In genomic region chr3:89089882-89090591, GRCm38 (mm10) we compare ENCODE assay signal across 8 mouse cellular contexts. TPM values are rescaled to one million over a fixed set of nuclear protein-coding genes. Genes with fewer than 3 reads are reported as not detected.
DNase-seq lines count a peak whose midpoint lies in the region; ATAC-seq and TF ChIP-seq lines count a peak whose summit lies in the region.

No protein-coding gene starts in this region.

- H3K9me3 ChIP-seq in forebrain, embryonic 13.5 days (replicated peaks), result no peaks in the 10 kb centered on the region
- H3K9me3 ChIP-seq in heart, postnatal 0 days (replicated peaks; ENCODE audit: control insufficient read depth, low read length), result no peaks in the 10 kb centered on the region
- no peaks in the 10 kb centered on the region for H3K9me3 ChIP-seq in liver, embryonic 15.5 days (replicated peaks)
- no peaks in the 10 kb centered on the region for H3K9me3 ChIP-seq in neural tube, embryonic 12.5 days

- DNase-seq in ES-CJ7 (ENCODE audit: low read depth, low spot score), result peak; percentile 91
- peak; percentile 87 for DNase-seq in heart, postnatal 0 days (ENCODE audit: low spot score)
- DNase-seq in kidney, postnatal 4 days, result peak; percentile 84 to 90

- H3K9ac ChIP-seq in forebrain, embryonic 13.5 days, result peak overlapping the region; percentile 85
- H3K9ac ChIP-seq in heart, postnatal 0 days (replicated peaks; ENCODE audit: low read depth, low read length), result peak overlapping the region; percentile 59
- peak overlapping the region; percentile 72 for H3K9ac ChIP-seq in liver, embryonic 15.5 days
- peak overlapping the region; percentile 78 for H3K9ac ChIP-seq in neural tube, embryonic 12.5 days

- peak overlapping the region; percentile 61 for H3K4me3 ChIP-seq in forebrain, embryonic 13.5 days
- H3K4me3 ChIP-seq in heart, postnatal 0 days (ENCODE audit: low read depth, low read length), result peak overlapping the region; percentile 70
- H3K4me3 ChIP-seq in liver, embryonic 15.5 days (replicated peaks), result peak overlapping the region; percentile 68
- peak overlapping the region; percentile 65 for H3K4me3 ChIP-seq in neural tube, embryonic 12.5 days
- H3K4me3 ChIP-seq in testis, adult 2 months (ENCODE audit: control insufficient read depth, low read depth, low read length), result peak overlapping the region; percentile 85

- H3K4me1 ChIP-seq in forebrain, embryonic 13.5 days, result peaks cover 52% of the 10 kb centered on the region
- H3K4me1 ChIP-seq in heart, postnatal 0 days (ENCODE audit: control insufficient read depth, insufficient read depth), result peaks cover 9% of the 10 kb centered on the region; the same call in 1 of the 2 replicates
- H3K4me1 ChIP-seq in liver, embryonic 15.5 days (replicated peaks), result peaks cover 66% of the 10 kb centered on the region
- H3K4me1 ChIP-seq in neural tube, embryonic 12.5 days, result peaks cover 47% of the 10 kb centered on the region
- H3K4me1 ChIP-seq in testis, adult 2 months (ENCODE audit: control insufficient read depth, insufficient read depth, low read length), result peaks cover 37% of the 10 kb centered on the region

- no peak for TF ChIP-seq CTCF in heart, postnatal 0 days (IDR thresholded peaks at IDR 0.05; ENCODE audit: low read depth)
- TF ChIP-seq CTCF in testis, adult 2 months (IDR thresholded peaks at IDR 0.05; ENCODE audit: control insufficient read depth, insufficient read depth, insufficient replicate concordance, low read depth, low read length), result peak; percentile 7; the same call in 1 of the 2 replicates

- no peak for TF ChIP-seq EP300 in heart, postnatal 0 days (IDR thresholded peaks at IDR 0.05; ENCODE audit: low read depth)

- 0 out of 2 replicates have a peak overlapping the region, but pooled peaks have one; percentile 54 for H3K27ac ChIP-seq in forebrain, embryonic 13.5 days
- peak overlapping the region; percentile 36 for H3K27ac ChIP-seq in heart, postnatal 0 days (ENCODE audit: low read depth)
- peak overlapping the region; percentile 74 for H3K27ac ChIP-seq in liver, embryonic 15.5 days (replicated peaks)
- H3K27ac ChIP-seq in neural tube, embryonic 12.5 days, result peak overlapping the region; percentile 50; the same call in 1 of the 2 replicates
- H3K27ac ChIP-seq in testis, adult 2 months (ENCODE audit: control insufficient read depth, insufficient read depth, low read depth, low read length), result no peak overlapping the region

- peaks cover 28% of the 10 kb centered on the region for H3K27me3 ChIP-seq in forebrain, embryonic 13.5 days
- H3K27me3 ChIP-seq in heart, postnatal 0 days (ENCODE audit: control insufficient read depth, insufficient read depth, low read length), result peaks cover 27% of the 10 kb centered on the region
- peaks cover 47% of the 10 kb centered on the region for H3K27me3 ChIP-seq in liver, embryonic 15.5 days
- peaks cover 13% of the 10 kb centered on the region for H3K27me3 ChIP-seq in neural tube, embryonic 12.5 days (replicated peaks)
- no peaks in the 10 kb centered on the region; the same call in 1 of the 2 replicates for H3K27me3 ChIP-seq in testis, adult 2 months (ENCODE audit: control insufficient read depth, insufficient read depth, low read length)

- peak; percentile 39; the same call in 1 of the 2 replicates for TF ChIP-seq POLR2A in testis, adult 2 months (IDR thresholded peaks at IDR 0.05; ENCODE audit: control insufficient read depth, low read depth, low read length)

- WGBS in forebrain, embryonic 13.5 days, result under 1% methylated on average over 39 of the region's 40 CpGs
- WGBS in heart, postnatal 0 days, result under 1% methylated on average over 38 of the region's 40 CpGs
- WGBS in liver, embryonic 15.5 days (ENCODE audit: insufficient replicate concordance), result under 1% methylated on average over 40 of the region's 40 CpGs
- WGBS in neural tube, embryonic 12.5 days, result under 1% methylated on average over 40 of the region's 40 CpGs

- H3K36me3 ChIP-seq in forebrain, embryonic 13.5 days (ENCODE audit: poor library complexity, severe bottlenecking), result peaks cover 48% of the 10 kb centered on the region
- H3K36me3 ChIP-seq in heart, postnatal 0 days (replicated peaks; ENCODE audit: control insufficient read depth, insufficient read depth, low read length), result peaks cover 11% of the 10 kb centered on the region
- peaks cover 12% of the 10 kb centered on the region for H3K36me3 ChIP-seq in liver, embryonic 15.5 days (replicated peaks)
- H3K36me3 ChIP-seq in neural tube, embryonic 12.5 days, result peaks cover 40% of the 10 kb centered on the region
- H3K36me3 ChIP-seq in testis, adult 2 months (ENCODE audit: control insufficient read depth, insufficient read depth, low read length), result no peaks in the 10 kb centered on the region

- ATAC-seq in cerebellum, adult (ENCODE audit: insufficient number of reproducible peaks, low FRiP score, low TSS enrichment), result peak; percentile 76
- peak; percentile 78 for ATAC-seq in forebrain, embryonic 13.5 days
- ATAC-seq in heart, postnatal 0 days (ENCODE audit: insufficient read depth, low read depth), result peak; percentile 80
- ATAC-seq in liver, embryonic 15.5 days (ENCODE audit: insufficient read depth), result peak; percentile 86
- ATAC-seq in neural tube, embryonic 12.5 days (ENCODE audit: low FRiP score, low read depth), result peak; percentile 54

- H3K4me2 ChIP-seq in forebrain, embryonic 13.5 days, result peak overlapping the region; percentile 93
- peak overlapping the region; percentile 95 for H3K4me2 ChIP-seq in heart, postnatal 0 days (ENCODE audit: low read depth, low read length)
- H3K4me2 ChIP-seq in liver, embryonic 15.5 days, result peak overlapping the region; percentile 100
- peak overlapping the region; percentile 97 for H3K4me2 ChIP-seq in neural tube, embryonic 12.5 days (replicated peaks)

RNA-seq across cellular contexts. Expression of gene Rusc1, which starts 3.1 kb away (rescaled TPM):
- polyA plus RNA-seq in forebrain, embryonic 13.5 days (2015; fragmentation: Nextera tagmentation; extraction: Ambion mirVana), result 38.4 and 40.5 TPM in 2 replicates
- 8.7 and 9.8 TPM in 2 replicates for total RNA-seq in heart, postnatal 0 days (2014; rRNA removed; ENCODE audit: low replicate concordance)
- 8.5 and 8.6 TPM in 2 replicates for polyA plus RNA-seq in heart, postnatal 0 days (2015; fragmentation: Nextera tagmentation; extraction: Ambion mirVana)
- polyA plus RNA-seq in liver, embryonic 15.5 days (2015; fragmentation: Nextera tagmentation; extraction: Ambion mirVana), result 3.0 and 4.0 TPM in 2 replicates
- polyA plus RNA-seq in neural tube, embryonic 12.5 days (2016; fragmentation: Nextera tagmentation; extraction: Ambion mirVana), result 70.2 and 78.8 TPM in 2 replicates
- polyA plus RNA-seq in testis, adult 2 months (2012; rRNA removed), result 7.3 and 9.0 TPM in 2 replicates

RNA-seq across cellular contexts. Expression of gene Gm43738, which starts 10.9 kb away (rescaled TPM):
- not detected in 2 replicates for polyA plus RNA-seq in forebrain, embryonic 13.5 days (2015; fragmentation: Nextera tagmentation; extraction: Ambion mirVana)
- not detected in 2 replicates for total RNA-seq in heart, postnatal 0 days (2014; rRNA removed; ENCODE audit: low replicate concordance)
- not detected in 2 replicates for polyA plus RNA-seq in heart, postnatal 0 days (2015; fragmentation: Nextera tagmentation; extraction: Ambion mirVana)
- polyA plus RNA-seq in liver, embryonic 15.5 days (2015; fragmentation: Nextera tagmentation; extraction: Ambion mirVana), result not detected in 2 replicates
- not detected in 2 replicates for polyA plus RNA-seq in neural tube, embryonic 12.5 days (2016; fragmentation: Nextera tagmentation; extraction: Ambion mirVana)
- not detected in 2 replicates for polyA plus RNA-seq in testis, adult 2 months (2012; rRNA removed)

RNA-seq across cellular contexts. Expression of gene Fdps, which starts 11.7 kb away (rescaled TPM):
- polyA plus RNA-seq in forebrain, embryonic 13.5 days (2015; fragmentation: Nextera tagmentation; extraction: Ambion mirVana), result 315 and 326 TPM in 2 replicates
- total RNA-seq in heart, postnatal 0 days (2014; rRNA removed; ENCODE audit: low replicate concordance), result 111 and 131 TPM in 2 replicates
- 72.8 and 81.1 TPM in 2 replicates for polyA plus RNA-seq in heart, postnatal 0 days (2015; fragmentation: Nextera tagmentation; extraction: Ambion mirVana)
- 339 and 359 TPM in 2 replicates for polyA plus RNA-seq in liver, embryonic 15.5 days (2015; fragmentation: Nextera tagmentation; extraction: Ambion mirVana)
- 353 and 354 TPM in 2 replicates for polyA plus RNA-seq in neural tube, embryonic 12.5 days (2016; fragmentation: Nextera tagmentation; extraction: Ambion mirVana)
- 109 and 114 TPM in 2 replicates for polyA plus RNA-seq in testis, adult 2 months (2012; rRNA removed)

RNA-seq across cellular contexts. Expression of gene Pklr, which starts 45.9 kb away (rescaled TPM):
- polyA plus RNA-seq in forebrain, embryonic 13.5 days (2015; fragmentation: Nextera tagmentation; extraction: Ambion mirVana), result 0.09 and 0.26 TPM in 2 replicates
- not detected in 2 replicates for total RNA-seq in heart, postnatal 0 days (2014; rRNA removed; ENCODE audit: low replicate concordance)
- polyA plus RNA-seq in heart, postnatal 0 days (2015; fragmentation: Nextera tagmentation; extraction: Ambion mirVana), result 0.04 TPM in 1 of 2 replicates, not detected in the other
- polyA plus RNA-seq in liver, embryonic 15.5 days (2015; fragmentation: Nextera tagmentation; extraction: Ambion mirVana), result 102 and 104 TPM in 2 replicates
- polyA plus RNA-seq in neural tube, embryonic 12.5 days (2016; fragmentation: Nextera tagmentation; extraction: Ambion mirVana), result 0.43 and 0.46 TPM in 2 replicates
- polyA plus RNA-seq in testis, adult 2 months (2012; rRNA removed), result not detected in 2 replicates
